Mouse (Mus musculus): ENCODE measurements around the gene Gm42517. TPM values are rescaled to one million over a fixed set of nuclear protein-coding genes. Genes with fewer than 3 reads are reported as not detected.

Gene Gm42517
- polyA plus RNA-seq (2015; fragmentation: Nextera tagmentation; extraction: Ambion mirVana) = 2.5 and 3.2 TPM in 2 replicates

- Histone ChIP-seq H3K36me3 (replicated peaks) (no peaks in the 10 kb centered on the region), H3K4me1 (peaks cover 40% of the 10 kb centered on the region), H3K4me3 (peak within 1 kb of the TSS; percentile 86), H3K27me3 (replicated peaks) (peaks cover 84% of the 10 kb centered on the region), H3K9ac (peak within 1 kb of the TSS; percentile 79), H3K9me3 (no peaks in the 10 kb centered on the region), H3K27ac (peak within 1 kb of the TSS; percentile 58; the same call in 1 of the 2 replicates), H3K4me2 (peak within 1 kb of the TSS; percentile 95)
- peak; percentile 40 for ATAC-seq (replicated peaks)
- WGBS = under 1% methylated on average over 15 of the region's 36 CpGs
Measured at GRCm38 (mm10) chr5:108367871-108368332, at the start of gene Gm42517. Gm42517 (minus strand) TSS chr5:108367922.

- no peak overlapping the region for H3K4me2 ChIP-seq
- WGBS = 88% methylated on average over 2 of the region's 2 CpGs
- ATAC-seq (replicated peaks) = no peak
- H3K9me3 ChIP-seq = no peaks in the 10 kb centered on the region
- no peaks in the 10 kb centered on the region for H3K4me1 ChIP-seq
- H3K27me3 ChIP-seq (replicated peaks) = no peaks in the 10 kb centered on the region
- no peak overlapping the region for H3K27ac ChIP-seq
- no peak overlapping the region for H3K4me3 ChIP-seq
- H3K9ac ChIP-seq = no peak overlapping the region
- no peaks in the 10 kb centered on the region for H3K36me3 ChIP-seq (replicated peaks)
Measured at GRCm38 (mm10) chr5:108414711-108415110, 47.0 kb upstream of the Gm42517 start.

- no peak overlapping the region for H3K9ac ChIP-seq
- no peak overlapping the region for H3K4me2 ChIP-seq
- no peak for ATAC-seq (replicated peaks)
- H3K27me3 ChIP-seq (replicated peaks) = no peaks in the 10 kb centered on the region
- H3K9me3 ChIP-seq = no peaks in the 10 kb centered on the region
- no peaks in the 10 kb centered on the region for H3K36me3 ChIP-seq (replicated peaks)
- H3K4me3 ChIP-seq = no peak overlapping the region
- no peaks in the 10 kb centered on the region for H3K4me1 ChIP-seq
- H3K27ac ChIP-seq = no peak overlapping the region
- 90% methylated on average over 2 of the region's 2 CpGs for WGBS
Measured at GRCm38 (mm10) chr5:108406977-108407376, 39.3 kb upstream of the Gm42517 start.

GRCm38 (mm10) chr5:108405460-108405859 is 37.7 kb upstream of the Gm42517 start:
- 80% methylated on average over 1 of the region's 1 CpGs for WGBS
- Histone ChIP-seq H3K27me3 (replicated peaks) (no peaks in the 10 kb centered on the region), H3K4me3 (no peak overlapping the region), H3K9me3 (no peaks in the 10 kb centered on the region), H3K4me2 (no peak overlapping the region), H3K36me3 (replicated peaks) (no peaks in the 10 kb centered on the region), H3K9ac (no peak overlapping the region), H3K4me1 (no peaks in the 10 kb centered on the region), H3K27ac (no peak overlapping the region)
- ATAC-seq (replicated peaks) = no peak

GRCm38 (mm10) chr5:108403453-108403852 is 35.7 kb upstream of the Gm42517 start:
- H3K4me1 ChIP-seq = no peaks in the 10 kb centered on the region
- no peak overlapping the region for H3K27ac ChIP-seq
- H3K9me3 ChIP-seq = no peaks in the 10 kb centered on the region
- no peak overlapping the region for H3K4me3 ChIP-seq
- H3K36me3 ChIP-seq (replicated peaks) = no peaks in the 10 kb centered on the region
- no peak overlapping the region for H3K4me2 ChIP-seq
- no peaks in the 10 kb centered on the region for H3K27me3 ChIP-seq (replicated peaks)
- WGBS = 78% methylated on average over 4 of the region's 4 CpGs
- no peak for ATAC-seq (replicated peaks)
- H3K9ac ChIP-seq = no peak overlapping the region

- WGBS = 74% methylated on average over 3 of the region's 3 CpGs
- Histone ChIP-seq H3K9ac (no peak overlapping the region), H3K27me3 (replicated peaks) (no peaks in the 10 kb centered on the region), H3K4me1 (no peaks in the 10 kb centered on the region), H3K36me3 (replicated peaks) (no peaks in the 10 kb centered on the region), H3K9me3 (no peaks in the 10 kb centered on the region), H3K27ac (no peak overlapping the region), H3K4me3 (no peak overlapping the region), H3K4me2 (no peak overlapping the region)
- ATAC-seq (replicated peaks) = no peak
Measured at GRCm38 (mm10) chr5:108389744-108390143, 22.0 kb upstream of the Gm42517 start.

- WGBS = 78% methylated on average over 7 of the region's 7 CpGs
- Histone ChIP-seq H3K4me3 (no peak within 1 kb of the TSS), H3K27me3 (replicated peaks) (no peaks in the 10 kb centered on the region), H3K27ac (no peak within 1 kb of the TSS), H3K9me3 (no peaks in the 10 kb centered on the region), H3K4me1 (no peaks in the 10 kb centered on the region), H3K36me3 (replicated peaks) (no peaks in the 10 kb centered on the region), H3K4me2 (no peak within 1 kb of the TSS), H3K9ac (no peak within 1 kb of the TSS)
- ATAC-seq (replicated peaks) = no peak
Measured at GRCm38 (mm10) chr5:108388201-108388600, 20.5 kb upstream of the Gm42517 start, which contains the start of gene Pde6b. Pde6b (plus strand) TSS chr5:108388391.

GRCm38 (mm10) chr5:108386449-108386848 is 18.7 kb upstream of the Gm42517 start:
- no peak overlapping the region for H3K27ac ChIP-seq
- 0 out of 2 replicates have a peak, but pooled peaks cover 4% of the 10 kb centered on the region for H3K9me3 ChIP-seq
- no peak for ATAC-seq (replicated peaks)
- H3K4me3 ChIP-seq = no peak overlapping the region
- H3K9ac ChIP-seq = no peak overlapping the region
- no peaks in the 10 kb centered on the region for H3K4me1 ChIP-seq
- H3K4me2 ChIP-seq = no peak overlapping the region
- WGBS = 64% methylated on average over 4 of the region's 4 CpGs
- no peaks in the 10 kb centered on the region for H3K36me3 ChIP-seq (replicated peaks)
- H3K27me3 ChIP-seq (replicated peaks) = no peaks in the 10 kb centered on the region

- Histone ChIP-seq H3K4me1 (no peaks in the 10 kb centered on the region), H3K9ac (no peak overlapping the region), H3K27ac (no peak overlapping the region), H3K36me3 (replicated peaks) (no peaks in the 10 kb centered on the region), H3K27me3 (replicated peaks) (no peaks in the 10 kb centered on the region), H3K9me3 (0 out of 2 replicates have a peak, but pooled peaks cover 4% of the 10 kb centered on the region), H3K4me2 (no peak overlapping the region), H3K4me3 (no peak overlapping the region)
- ATAC-seq (replicated peaks) = no peak
- WGBS = 87% methylated on average over 2 of the region's 2 CpGs
Measured at GRCm38 (mm10) chr5:108385632-108386031, 17.9 kb upstream of the Gm42517 start.

GRCm38 (mm10) chr5:108378346-108378745 is 10.6 kb upstream of the Gm42517 start:
- Histone ChIP-seq H3K4me1 (no peaks in the 10 kb centered on the region), H3K27ac (no peak overlapping the region), H3K36me3 (replicated peaks) (no peaks in the 10 kb centered on the region), H3K27me3 (replicated peaks) (0 out of 2 replicates have a peak, but pooled peaks cover 1% of the 10 kb centered on the region), H3K9me3 (0 out of 2 replicates have a peak, but pooled peaks cover 4% of the 10 kb centered on the region), H3K4me3 (no peak overlapping the region), H3K9ac (no peak overlapping the region), H3K4me2 (no peak overlapping the region)
- ATAC-seq (replicated peaks) = no peak
- 90% methylated on average over 4 of the region's 4 CpGs for WGBS

GRCm38 (mm10) chr5:108376059-108376458 is 8.3 kb upstream of the Gm42517 start:
- H3K36me3 ChIP-seq (replicated peaks) = no peaks in the 10 kb centered on the region
- no peak overlapping the region for H3K9ac ChIP-seq
- ATAC-seq (replicated peaks) = no peak
- 76% methylated on average over 1 of the region's 1 CpGs for WGBS
- no peak overlapping the region for H3K27ac ChIP-seq
- H3K27me3 ChIP-seq (replicated peaks) = peaks cover 21% of the 10 kb centered on the region
- H3K4me3 ChIP-seq = no peak overlapping the region
- H3K4me2 ChIP-seq = no peak overlapping the region
- H3K4me1 ChIP-seq = no peaks in the 10 kb centered on the region
- H3K9me3 ChIP-seq = no peaks in the 10 kb centered on the region

GRCm38 (mm10) chr5:108374079-108374478 is 6.4 kb upstream of the Gm42517 start:
- Histone ChIP-seq H3K9me3 (no peaks in the 10 kb centered on the region), H3K27ac (no peak overlapping the region), H3K4me1 (peaks cover 7% of the 10 kb centered on the region), H3K27me3 (replicated peaks) (peaks cover 40% of the 10 kb centered on the region), H3K36me3 (replicated peaks) (no peaks in the 10 kb centered on the region), H3K4me2 (no peak overlapping the region), H3K9ac (no peak overlapping the region), H3K4me3 (no peak overlapping the region)
- 74% methylated on average over 5 of the region's 5 CpGs for WGBS
- no peak for ATAC-seq (replicated peaks)

GRCm38 (mm10) chr5:108369964-108370363 is 2.2 kb upstream of the Gm42517 start:
- 3% methylated on average over 6 of the region's 6 CpGs for WGBS
- no peak for ATAC-seq (replicated peaks)

More at GRCm38 (mm10) chr5:108369964-108370363, 2.2 kb upstream of the Gm42517 start:
- Histone ChIP-seq H3K9me3 (no peaks in the 10 kb centered on the region), H3K9ac (no peak overlapping the region), H3K36me3 (replicated peaks) (no peaks in the 10 kb centered on the region), H3K27me3 (replicated peaks) (peaks cover 69% of the 10 kb centered on the region), H3K4me2 (0 out of 2 replicates have a peak overlapping the region, but pooled peaks have one; percentile 95), H3K4me3 (peak overlapping the region; percentile 86; the same call in 1 of the 2 replicates), H3K4me1 (peaks cover 39% of the 10 kb centered on the region), H3K27ac (no peak overlapping the region)
